Mouse (Mus musculus) heart, postnatal 0 days (tissue): Measurements from ENCODE around the gene Grifin. TPM values are rescaled to one million over a fixed set of nuclear protein-coding genes. Genes with fewer than 3 reads are reported as not detected.

ENCODE experiments used
- ATAC-seq: fragments of 200-750 bp; cut with Nextera tagmentation; 2 replicates; pipeline ENCODE4 v1.8.0; 2017; ENCODE audit warnings: low read depth, moderate number of reproducible peaks, moderate library complexity; ENCODE audit not compliant: insufficient read depth
- DNase-seq: peaks from one replicate; pipeline ENCODE4 v3.0.0-alpha.2; 2016; ENCODE audit warnings: low spot score
- H3K27ac ChIP-seq: fragments of 300-500 bp; sonication (generic); 2 replicates; pipeline ENCODE4 v1.5.1; 2014; ENCODE audit warnings: low read depth, mild to moderate bottlenecking
- H3K27me3 ChIP-seq: fragments of 300-500 bp; sonication (generic); 2 replicates; pipeline ENCODE4 v1.6.1; 2014; ENCODE audit warnings: low read length, mixed read lengths; ENCODE audit not compliant: control insufficient read depth, insufficient read depth
- H3K36me3 ChIP-seq: fragments of 300-500 bp; sonication (generic); replicated peaks from 2 replicates; pipeline ENCODE4 v1.6.1; 2014; ENCODE audit warnings: low read length, mixed read lengths; ENCODE audit not compliant: control insufficient read depth, insufficient read depth
- H3K4me1 ChIP-seq: fragments of 300-500 bp; sonication (generic); 2 replicates; pipeline ENCODE4 v1.6.1; 2014; ENCODE audit warnings: antibody characterized with exemption; ENCODE audit not compliant: control insufficient read depth, insufficient read depth
- H3K4me2 ChIP-seq: fragments of 300-500 bp; sonication (generic); 2 replicates; pipeline ENCODE4 v1.6.1; 2014; ENCODE audit warnings: low read depth, mild to moderate bottlenecking, low read length, moderate library complexity
- H3K4me3 ChIP-seq: fragments of 300-500 bp; sonication (generic); 2 replicates; pipeline ENCODE4 v1.5.1; 2014; ENCODE audit warnings: low read depth, low read length
- H3K9ac ChIP-seq: fragments of 300-500 bp; sonication (generic); replicated peaks from 2 replicates; pipeline ENCODE4 v1.6.1; 2014; ENCODE audit warnings: low read depth, low read length, mixed read lengths
- H3K9me3 ChIP-seq: fragments of 300-500 bp; sonication (generic); replicated peaks from 2 replicates; pipeline ENCODE4 v1.6.1; 2016; ENCODE audit warnings: low read length; ENCODE audit not compliant: control insufficient read depth
- CTCF ChIP-seq: IDR thresholded peaks from 2 replicates; pipeline ENCODE4 v1.5.1; 2016; ENCODE audit warnings: antibody characterized with exemption, control low read depth, low read depth
- EP300 ChIP-seq: IDR thresholded peaks from 2 replicates; pipeline ENCODE4 v1.6.1; 2016; ENCODE audit warnings: antibody characterized with exemption, low read depth
- WGBS: fragments of 180-500 bp; shearing (Covaris S2); extraction: QIAGEN DNeasy Blood & Tissue Kit; methylation state at CpG from one replicate; pipeline ENCODE4 v1.1.7; 2014; 5-methylcytosine and 5-hydroxymethylcytosine counted together
- polyA plus RNA-seq: library from polyadenylated mRNA; unstranded; fragments of >200 nt; fragmentation: Nextera tagmentation; extraction: Ambion mirVana; gene quantifications from 2 replicates; pipeline ENCODE4 v1.2.1, GENCODE M21; 2015
- total RNA-seq: library from RNA; depleted of rRNA; stranded (reverse); fragments of >200 nt; gene quantifications from 2 replicates; pipeline ENCODE4 v1.2.3, GENCODE M21; 2014; ENCODE audit warnings: low replicate concordance

The Grifin gene
- total and polyA plus RNA-seq, 2 experiments from 2014 or later, result not detected

DNA sequence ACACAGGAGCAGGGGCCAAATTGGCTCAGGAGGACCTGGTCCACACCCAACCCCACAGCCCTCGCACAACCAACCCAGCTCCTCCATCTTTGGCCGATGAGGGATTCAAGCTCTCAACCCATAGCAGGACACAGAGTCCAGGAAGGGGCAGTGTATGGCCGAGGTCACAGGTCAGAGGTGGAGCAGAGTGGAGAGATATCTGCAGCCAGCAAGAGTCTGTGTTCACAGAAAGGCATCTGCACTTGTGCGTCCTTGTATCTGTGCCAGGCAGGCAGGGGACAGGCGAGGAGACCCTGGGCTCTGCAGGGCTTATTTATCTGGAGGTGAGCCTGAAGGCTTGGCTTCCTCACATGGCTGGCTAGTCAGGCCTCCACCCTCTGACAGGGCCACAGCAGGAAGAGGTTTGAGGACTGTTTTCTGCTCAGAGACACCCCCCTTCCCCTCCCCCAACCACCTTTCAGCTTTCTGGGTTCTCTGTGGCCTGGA is 10.6 kb upstream of the Grifin start:
- Histone ChIP-seq H3K27ac (peak overlapping the region; percentile 40; the same call in 1 of the 2 replicates), H3K4me3 (no peak overlapping the region), H3K9me3 (no peaks in the 10 kb centered on the region), H3K9ac (no peak overlapping the region), H3K4me1 (no peaks in the 10 kb centered on the region; the same call in 1 of the 2 replicates), H3K36me3 (no peaks in the 10 kb centered on the region), H3K4me2 (no peak overlapping the region), H3K27me3 (no peaks in the 10 kb centered on the region)
- 31% methylated on average over 5 of the region's 5 CpGs for WGBS
- no peak for DNase-seq
- TF ChIP-seq EP300, result no peak
- peak; percentile 37; the same call in 1 of the 2 replicates for ATAC-seq

DNA sequence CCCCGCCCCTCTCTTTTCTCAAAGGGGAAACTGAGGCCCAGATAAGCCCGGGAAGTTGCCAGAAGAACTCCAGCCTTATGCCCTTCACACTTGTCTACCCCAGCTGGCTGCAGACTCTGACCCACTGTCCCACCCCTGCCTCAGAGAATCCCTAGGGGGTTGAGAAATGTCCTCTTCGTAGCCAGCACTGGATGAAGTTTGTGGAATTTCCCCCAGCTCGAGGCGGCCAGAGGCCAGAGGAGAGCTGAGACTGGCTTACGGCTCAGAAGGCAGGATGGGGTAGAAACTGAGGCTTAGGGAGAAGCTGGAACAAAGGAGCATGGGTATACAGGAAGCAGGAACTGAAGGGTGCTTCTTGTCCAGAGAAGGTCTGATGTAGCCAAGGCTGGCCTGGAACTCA is 7.7 kb upstream of the Grifin start:
- 53% methylated on average over 6 of the region's 6 CpGs for WGBS
- TF ChIP-seq CTCF, result no peak
- no peak for TF ChIP-seq EP300
- no peaks in the 10 kb centered on the region for H3K9me3 ChIP-seq
- peaks cover 5% of the 10 kb centered on the region for H3K4me1 ChIP-seq
- no peak overlapping the region for H3K9ac ChIP-seq
- DNase-seq (no peak), ATAC-seq (no peak)
- H3K4me3 ChIP-seq, result no peak overlapping the region
- H3K36me3 ChIP-seq, result no peaks in the 10 kb centered on the region
- H3K27ac ChIP-seq, result peak overlapping the region; percentile 43; the same call in 1 of the 2 replicates
- no peaks in the 10 kb centered on the region for H3K27me3 ChIP-seq
- H3K4me2 ChIP-seq, result no peak overlapping the region

DNA sequence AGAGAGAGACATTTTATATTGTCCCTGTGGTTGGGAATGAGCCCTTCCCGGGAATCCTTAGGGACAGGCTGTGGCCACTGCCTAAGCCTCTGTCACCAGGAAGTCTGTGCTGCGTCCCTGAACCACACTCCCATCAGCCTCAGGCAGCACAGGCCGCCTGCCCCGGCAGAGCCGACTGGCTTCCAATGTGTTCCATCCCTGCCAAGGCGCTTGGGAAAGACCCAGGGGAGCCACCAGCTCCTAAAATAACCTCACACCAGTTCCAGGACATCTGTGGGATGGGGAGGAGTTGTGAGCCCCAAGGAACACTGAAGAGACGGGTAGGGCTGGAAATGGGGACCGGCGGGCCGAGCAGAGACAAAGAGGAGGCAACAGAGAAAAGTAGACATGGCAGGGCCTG is 6.8 kb upstream of the Grifin start:
- H3K9ac ChIP-seq, result no peak overlapping the region
- no peaks in the 10 kb centered on the region for H3K27me3 ChIP-seq
- TF ChIP-seq EP300, result no peak
- H3K9me3 ChIP-seq, result no peaks in the 10 kb centered on the region
- 20% methylated on average over 10 of the region's 10 CpGs for WGBS
- peak; percentile 37 for ATAC-seq
- no peak overlapping the region for H3K4me3 ChIP-seq
- peak overlapping the region; percentile 27; the same call in 1 of the 2 replicates for H3K27ac ChIP-seq
- H3K4me2 ChIP-seq, result no peak overlapping the region
- DNase-seq, result peak; percentile 69
- peaks cover 5% of the 10 kb centered on the region for H3K4me1 ChIP-seq
- no peaks in the 10 kb centered on the region for H3K36me3 ChIP-seq

- H3K9ac ChIP-seq, result no peak overlapping the region
- DNase-seq, result no peak
- 60% methylated on average over 4 of the region's 4 CpGs for WGBS
- H3K4me1 ChIP-seq, result peaks cover 5% of the 10 kb centered on the region
- H3K36me3 ChIP-seq, result no peaks in the 10 kb centered on the region
- ATAC-seq, result no peak
- H3K27ac ChIP-seq, result no peak overlapping the region
- no peak overlapping the region for H3K4me3 ChIP-seq
- H3K9me3 ChIP-seq, result no peaks in the 10 kb centered on the region
- no peak overlapping the region for H3K4me2 ChIP-seq
- H3K27me3 ChIP-seq, result no peaks in the 10 kb centered on the region
- TF ChIP-seq EP300 (no peak), CTCF (no peak)
Observed at GRCm38 (mm10) chr5:140571201-140571600, 6.3 kb upstream of the Grifin start.

GRCm38 (mm10) chr5:140570223-140570870 is 5.5 kb upstream of the Grifin start:
- Histone ChIP-seq H3K4me3 (no peak overlapping the region), H3K4me2 (no peak overlapping the region), H3K9me3 (no peaks in the 10 kb centered on the region), H3K4me1 (peaks cover 13% of the 10 kb centered on the region), H3K27ac (no peak overlapping the region), H3K27me3 (no peaks in the 10 kb centered on the region), H3K9ac (no peak overlapping the region), H3K36me3 (no peaks in the 10 kb centered on the region)
- TF ChIP-seq CTCF (no peak), EP300 (no peak)
- DNase-seq (no peak), ATAC-seq (no peak)
- WGBS, result 90% methylated on average over 13 of the region's 13 CpGs
